Mouse (Mus musculus) thymus, adult 2 months (tissue): Measurements from ENCODE around the gene Gstm4. TPM values are rescaled to one million over a fixed set of nuclear protein-coding genes. Genes with fewer than 3 reads are reported as not detected.

Source experiments
- DNase-seq: peaks from one replicate; pipeline ENCODE4 v3.0.0; 2021
- H3K27ac ChIP-seq: fragments of 200-500 bp; 2 replicates; pipeline ENCODE4 v1.5.1; 2012; ENCODE audit warnings: low read length, control low read depth; ENCODE audit not compliant: control insufficient read depth, insufficient read depth
- H3K27me3 ChIP-seq: fragments of 200-500 bp; 2 replicates; pipeline ENCODE4 v1.6.1; 2012; ENCODE audit warnings: mild to moderate bottlenecking, low read length, moderate library complexity, mixed read lengths; ENCODE audit not compliant: control insufficient read depth, insufficient read depth
- H3K36me3 ChIP-seq: fragments of 200-500 bp; 2 replicates; pipeline ENCODE4 v1.6.1; 2012; ENCODE audit warnings: mild to moderate bottlenecking, low read length, moderate library complexity; ENCODE audit not compliant: control insufficient read depth, insufficient read depth
- H3K4me1 ChIP-seq: fragments of 200-500 bp; replicated peaks from 2 replicates; pipeline ENCODE4 v1.6.1; 2012; ENCODE audit warnings: low read length; ENCODE audit not compliant: control insufficient read depth, insufficient read depth
- H3K4me3 ChIP-seq: fragments of 200-500 bp; 2 replicates; pipeline ENCODE4 v1.5.1; 2012; ENCODE audit warnings: mild to moderate bottlenecking, low read length, control low read depth, moderate library complexity; ENCODE audit not compliant: control insufficient read depth, insufficient read depth
- CTCF ChIP-seq: fragments of 200-500 bp; IDR thresholded peaks from 2 replicates; pipeline ENCODE4 v1.5.1; 2012; ENCODE audit warnings: mild to moderate bottlenecking, control low read depth, low read length, moderate library complexity, borderline replicate concordance; ENCODE audit not compliant: control insufficient read depth, poor library complexity, insufficient read depth; ENCODE audit errors: extremely low read depth
- POLR2A ChIP-seq: fragments of 200-500 bp; IDR thresholded peaks from 2 replicates; pipeline ENCODE4 v1.6.1; 2012; ENCODE audit warnings: mild to moderate bottlenecking, low read length, control low read depth, moderate library complexity; ENCODE audit not compliant: control insufficient read depth, poor library complexity, insufficient read depth; ENCODE audit errors: extremely low read depth
- WGBS: fragments of 180-500 bp; shearing (Covaris S2); methylation state at CpG from one replicate; pipeline ENCODE4 v1.1.7; 2018; 5-methylcytosine and 5-hydroxymethylcytosine counted together
- polyA plus RNA-seq: library from polyadenylated mRNA; depleted of rRNA; stranded (reverse); fragments of >200 nt; gene quantifications from 2 replicates; pipeline ENCODE4 v1.2.3, GENCODE M21; 2012; rRNA removed

Gene Gstm4
- polyA plus RNA-seq, result 7.9 and 9.7 TPM in 2 replicates

DNA sequence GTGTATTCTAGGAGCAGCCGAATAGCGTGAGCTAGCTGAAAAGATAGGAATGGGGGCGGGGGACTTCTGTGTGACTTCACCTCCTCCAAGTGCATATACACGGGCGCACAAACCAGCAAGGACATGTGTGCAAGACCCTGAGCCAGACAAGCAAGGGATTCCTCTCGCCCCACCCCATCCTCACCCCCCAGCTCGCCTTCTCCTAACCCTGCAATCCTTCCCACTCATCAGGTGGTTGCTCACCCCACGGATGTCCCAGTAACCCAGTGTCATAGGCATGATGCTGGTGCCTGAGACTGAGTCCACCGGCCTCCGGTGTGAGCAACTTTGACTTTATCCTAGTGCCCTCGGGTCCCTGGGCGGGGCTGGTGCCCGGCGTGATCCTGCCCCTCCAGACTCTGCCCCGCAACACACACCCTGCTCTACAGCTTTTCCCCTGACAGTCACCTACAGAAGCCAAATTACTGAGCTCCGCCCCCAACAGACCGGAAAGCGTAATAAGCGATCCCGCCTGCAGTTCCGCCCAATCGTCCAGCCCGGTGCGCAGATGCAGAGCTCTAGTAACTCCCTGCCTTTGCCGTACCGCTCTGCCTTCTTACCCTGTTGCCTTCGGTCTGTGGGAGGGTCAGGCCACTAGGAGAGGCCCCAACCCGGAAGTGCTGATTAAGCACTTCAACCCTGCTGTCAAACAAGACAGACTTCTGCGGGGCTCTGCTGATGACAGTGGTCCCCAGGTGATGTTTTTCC, at the start of gene Gstm4:
Gene Gstm4 (minus strand): TSS at position 501 of the 747 bp plus-strand sequence.
- H3K4me3 ChIP-seq, result peak within 1 kb of the TSS; percentile 66
- TF ChIP-seq POLR2A (peak; percentile 56; the same call in 1 of the 2 replicates), CTCF (0 out of 2 replicates have a peak, but pooled peaks have one; percentile 57)
- DNase-seq, result peak; percentile 84
- WGBS, result 5% methylated on average over 29 of the region's 29 CpGs
- H3K27ac ChIP-seq, result peak within 1 kb of the TSS; percentile 6; the same call in 1 of the 2 replicates
- H3K36me3 ChIP-seq, result no peaks in the 10 kb centered on the region
- no peaks in the 10 kb centered on the region for H3K27me3 ChIP-seq
- H3K4me1 ChIP-seq, result peaks cover 6% of the 10 kb centered on the region

GRCm38 (mm10) chr3:108094146-108094545, 49.5 kb upstream of the Gstm4 start:
- Histone ChIP-seq H3K4me1 (no peaks in the 10 kb centered on the region), H3K4me3 (no peak overlapping the region), H3K27me3 (no peaks in the 10 kb centered on the region), H3K36me3 (no peaks in the 10 kb centered on the region), H3K27ac (no peak overlapping the region)
- 84% methylated on average over 1 of the region's 1 CpGs for WGBS
- no peak for DNase-seq
- TF ChIP-seq POLR2A (no peak), CTCF (no peak)

DNA sequence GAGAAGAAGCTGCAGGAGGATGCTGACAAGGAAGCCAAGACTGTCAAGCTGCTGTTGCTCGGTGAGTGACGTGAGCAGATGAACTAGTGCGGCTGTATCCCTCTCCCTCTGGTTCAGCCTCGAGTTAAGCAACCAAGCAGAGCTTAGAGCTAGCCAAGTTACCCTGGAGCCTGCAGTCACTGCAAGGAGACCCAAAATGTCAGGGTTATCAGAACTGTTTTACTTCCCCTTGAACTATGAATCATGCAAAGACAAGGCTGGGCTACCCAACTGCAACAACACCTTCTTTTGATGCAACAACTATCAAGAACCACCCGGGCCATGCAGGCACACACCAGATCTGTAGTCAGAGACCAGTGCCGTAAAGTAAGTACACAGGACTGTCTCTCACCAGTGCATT, 48.6 kb upstream of the Gstm4 start:
- Histone ChIP-seq H3K36me3 (no peaks in the 10 kb centered on the region), H3K4me3 (no peak overlapping the region), H3K4me1 (no peaks in the 10 kb centered on the region), H3K27ac (no peak overlapping the region), H3K27me3 (no peaks in the 10 kb centered on the region)
- TF ChIP-seq CTCF (no peak), POLR2A (no peak)
- DNase-seq, result no peak
- WGBS, result 74% methylated on average over 6 of the region's 6 CpGs

DNA sequence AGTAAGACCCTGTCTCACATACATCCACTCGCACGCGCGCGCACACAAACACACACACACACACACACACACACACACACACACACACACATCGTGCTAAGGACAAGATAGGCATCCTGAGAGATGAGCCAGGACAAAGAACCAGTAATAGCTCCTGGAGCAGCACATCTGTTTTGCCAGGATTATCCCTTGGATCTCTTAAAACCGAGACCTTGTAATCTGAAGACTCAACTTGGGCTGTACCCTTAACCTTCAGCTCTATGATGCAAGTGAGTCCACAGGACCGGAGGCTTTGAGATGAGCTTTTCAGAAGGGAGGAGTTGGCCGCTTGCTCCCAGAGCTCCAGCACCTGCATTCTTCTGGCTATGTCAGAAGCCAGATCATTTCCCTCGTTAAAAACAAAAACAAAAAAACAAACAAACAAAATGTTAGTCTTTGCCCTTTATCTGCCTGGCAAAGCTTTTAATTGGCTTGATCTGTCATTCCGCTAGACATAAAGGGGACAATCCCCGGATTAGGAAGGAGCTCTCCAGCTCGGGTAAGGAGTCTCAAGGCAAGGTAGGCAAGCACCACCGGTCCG, 47.9 kb upstream of the Gstm4 start, which contains the start of gene Gnat2:
Gene Gnat2 (plus strand): TSS at position 254 of the 580 bp plus-strand sequence.
- Histone ChIP-seq H3K27ac (no peak within 1 kb of the TSS), H3K4me1 (no peaks in the 10 kb centered on the region), H3K27me3 (no peaks in the 10 kb centered on the region), H3K36me3 (no peaks in the 10 kb centered on the region), H3K4me3 (no peak within 1 kb of the TSS)
- WGBS, result 94% methylated on average over 15 of the region's 15 CpGs
- DNase-seq, result no peak
- TF ChIP-seq CTCF (no peak), POLR2A (no peak)

- Histone ChIP-seq H3K27me3 (no peaks in the 10 kb centered on the region), H3K36me3 (no peaks in the 10 kb centered on the region), H3K27ac (no peak overlapping the region), H3K4me1 (no peaks in the 10 kb centered on the region), H3K4me3 (no peak overlapping the region)
- 84% methylated on average over 6 of the region's 6 CpGs for WGBS
- TF ChIP-seq POLR2A (no peak), CTCF (no peak)
- DNase-seq, result no peak
Measured at GRCm38 (mm10) chr3:108092030-108092429, 47.3 kb upstream of the Gstm4 start.

DNA sequence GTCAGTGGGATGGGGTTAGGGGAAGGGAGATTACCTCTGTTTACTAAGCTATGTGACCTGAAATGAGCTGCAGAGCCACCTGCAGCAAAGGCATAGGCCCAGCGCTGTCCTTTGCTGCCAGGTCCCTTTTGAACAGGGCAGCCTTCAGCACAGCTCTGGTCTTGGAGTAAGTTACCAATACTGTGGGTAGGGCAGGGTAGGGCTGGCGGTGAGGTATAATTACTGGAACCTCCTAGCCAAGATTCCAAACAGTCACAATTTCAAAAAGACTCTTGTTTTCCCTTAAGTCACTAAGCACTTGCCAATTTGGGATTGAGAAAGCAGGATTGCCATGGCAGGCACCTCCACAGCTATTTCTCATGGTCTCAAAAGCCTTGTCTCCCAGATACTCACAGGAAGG, 45.9 kb upstream of the Gstm4 start:
- Histone ChIP-seq H3K36me3 (no peaks in the 10 kb centered on the region), H3K27me3 (no peaks in the 10 kb centered on the region), H3K4me1 (peaks cover 7% of the 10 kb centered on the region), H3K27ac (no peak overlapping the region), H3K4me3 (no peak overlapping the region)
- TF ChIP-seq POLR2A, result no peak
- TF ChIP-seq CTCF, result no peak
- WGBS, result 95% methylated on average over 2 of the region's 2 CpGs
- no peak for DNase-seq
